Comparison of ENCODE assay signal across 18 mouse cellular contexts in the genomic region with DNA sequence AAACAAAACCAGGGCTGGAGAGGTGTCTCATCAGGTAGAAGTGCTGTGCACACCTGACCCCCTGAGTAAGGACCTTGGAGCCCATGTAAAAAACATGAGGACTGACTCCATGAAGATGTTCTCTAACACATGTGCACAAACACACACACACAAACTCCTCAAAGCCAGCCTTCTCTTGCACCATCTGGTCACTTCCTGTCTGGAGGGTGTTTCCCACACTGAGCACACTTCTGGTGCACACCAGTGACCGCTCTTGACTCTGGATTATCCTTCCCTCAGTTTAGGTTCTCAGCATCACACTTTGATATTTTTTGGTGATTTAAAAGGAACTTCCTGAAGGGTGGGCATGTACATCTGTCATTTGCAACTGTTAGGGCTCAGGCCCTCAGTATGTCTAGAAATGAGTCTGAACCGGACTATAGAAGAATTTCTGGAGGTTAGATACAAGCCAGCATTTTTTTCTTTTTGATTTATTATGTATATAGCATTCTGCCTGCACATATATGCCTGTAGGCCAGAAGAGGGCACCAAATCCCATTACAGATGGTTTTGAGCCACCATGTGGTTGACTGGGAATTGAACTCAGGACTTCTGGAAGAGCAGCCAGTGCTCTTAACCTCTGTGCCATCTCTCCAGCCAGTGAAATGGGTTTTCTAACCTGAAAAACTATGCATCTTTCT. TPM values are rescaled to one million over a fixed set of nuclear protein-coding genes. Genes with fewer than 3 reads are reported as not detected.
A peak's percentile ranks its signal among the peaks of the same experiment; 100 is the strongest.
DNase-seq lines count a peak whose midpoint lies in the region; ATAC-seq and TF ChIP-seq lines count a peak whose summit lies in the region.
"Had no signal": no experiment of that assay in that cellular context is flagged by ENCODE, and none has a peak within 500 bp of the region (broad histone marks: within the 10 kb centered on the region; RNA-seq: fewer than 3 reads in every experiment).

No protein-coding gene starts in this region.

- no peak overlapping the region for H3K9ac ChIP-seq in forebrain, postnatal 0 days
- no peak overlapping the region for H3K9ac ChIP-seq in forebrain, embryonic 15.5 days (replicated peaks)
- no peak overlapping the region for H3K9ac ChIP-seq in lung, embryonic 14.5 days
- H3K9ac ChIP-seq: embryonic facial prominence, embryonic 12.5 days; liver, embryonic 13.5 days; midbrain, embryonic 12.5 days; neural tube, embryonic 13.5 days; stomach, embryonic 15.5 days had no signal

- no peak for TF ChIP-seq POLR2A in lung, adult 2 months (IDR thresholded peaks at IDR 0.05; ENCODE audit: borderline replicate concordance, extremely low read depth, low read depth, low read length)

- H3K27me3 ChIP-seq in forebrain, postnatal 0 days (ENCODE audit: insufficient read depth, low read length) = no peaks in the 10 kb centered on the region
- H3K27me3 ChIP-seq in forebrain, embryonic 15.5 days = no peaks in the 10 kb centered on the region
- H3K27me3 ChIP-seq in lung, embryonic 14.5 days (ENCODE audit: insufficient read depth, low read length) = no peaks in the 10 kb centered on the region
- H3K27me3 ChIP-seq in E14TG2a.4 (ENCODE audit: insufficient read depth, low read length) = no peaks in the 10 kb centered on the region
- H3K27me3 ChIP-seq: embryonic facial prominence, embryonic 12.5 days; liver, embryonic 13.5 days; midbrain, embryonic 12.5 days; neural tube, embryonic 13.5 days; stomach, embryonic 15.5 days had no signal

- no peaks in the 10 kb centered on the region for H3K9me3 ChIP-seq in forebrain, postnatal 0 days (ENCODE audit: low read length)
- no peaks in the 10 kb centered on the region for H3K9me3 ChIP-seq in forebrain, embryonic 15.5 days
- no peaks in the 10 kb centered on the region for H3K9me3 ChIP-seq in lung, embryonic 14.5 days (ENCODE audit: low read depth, low read length)
- H3K9me3 ChIP-seq in E14TG2a.4 (ENCODE audit: low read length) = no peaks in the 10 kb centered on the region
- H3K9me3 ChIP-seq: embryonic facial prominence, embryonic 12.5 days; liver, embryonic 13.5 days; midbrain, embryonic 12.5 days; neural tube, embryonic 13.5 days; stomach, embryonic 15.5 days had no signal

- no peak overlapping the region for H3K27ac ChIP-seq in forebrain, postnatal 0 days (ENCODE audit: low read depth, low read length)
- no peak overlapping the region for H3K27ac ChIP-seq in forebrain, embryonic 15.5 days (replicated peaks)
- H3K27ac ChIP-seq in lung, embryonic 14.5 days (ENCODE audit: low read depth) = no peak overlapping the region
- H3K27ac ChIP-seq: embryonic facial prominence, embryonic 12.5 days; liver, embryonic 13.5 days; midbrain, embryonic 12.5 days; neural tube, embryonic 13.5 days; stomach, embryonic 15.5 days had no signal

- H3K4me3 ChIP-seq in forebrain, postnatal 0 days (ENCODE audit: low read depth, low read length) = no peak overlapping the region
- H3K4me3 ChIP-seq in forebrain, embryonic 15.5 days = no peak overlapping the region
- H3K4me3 ChIP-seq in lung, embryonic 14.5 days (ENCODE audit: low read depth, low read length) = no peak overlapping the region
- no peak overlapping the region for H3K4me3 ChIP-seq in lung, adult 2 months (replicated peaks; ENCODE audit: extremely low read depth, low read depth, low read length)
- H3K4me3 ChIP-seq in E14TG2a.4 (replicated peaks; ENCODE audit: low read length) = no peak overlapping the region
- H3K4me3 ChIP-seq: embryonic facial prominence, embryonic 12.5 days; liver, embryonic 13.5 days; midbrain, embryonic 12.5 days; neural tube, embryonic 13.5 days; stomach, embryonic 15.5 days had no signal

- no peaks in the 10 kb centered on the region for H3K4me1 ChIP-seq in forebrain, postnatal 0 days (ENCODE audit: insufficient read depth)
- H3K4me1 ChIP-seq in forebrain, embryonic 15.5 days = no peaks in the 10 kb centered on the region
- no peaks in the 10 kb centered on the region for H3K4me1 ChIP-seq in lung, embryonic 14.5 days (ENCODE audit: insufficient read depth)
- H3K4me1 ChIP-seq in lung, adult 2 months (ENCODE audit: control insufficient read depth, insufficient read depth, low read length) = no peaks in the 10 kb centered on the region
- peaks cover 25% of the 10 kb centered on the region for H3K4me1 ChIP-seq in E14TG2a.4 (replicated peaks; ENCODE audit: low read depth, low read length)
- H3K4me1 ChIP-seq: embryonic facial prominence, embryonic 12.5 days; liver, embryonic 13.5 days; midbrain, embryonic 12.5 days; neural tube, embryonic 13.5 days; stomach, embryonic 15.5 days had no signal

- H3K4me2 ChIP-seq in forebrain, postnatal 0 days (ENCODE audit: low read depth) = no peak overlapping the region
- no peak overlapping the region for H3K4me2 ChIP-seq in forebrain, embryonic 15.5 days (replicated peaks)
- no peak overlapping the region for H3K4me2 ChIP-seq in lung, embryonic 14.5 days
- H3K4me2 ChIP-seq: embryonic facial prominence, embryonic 12.5 days; liver, embryonic 13.5 days; midbrain, embryonic 12.5 days; neural tube, embryonic 13.5 days; stomach, embryonic 15.5 days had no signal

- peak; percentile 45 for TF ChIP-seq CTCF in forebrain, postnatal 0 days (IDR thresholded peaks at IDR 0.05; ENCODE audit: low read depth)
- TF ChIP-seq CTCF in lung, embryonic 14.5 days (IDR thresholded peaks at IDR 0.05; ENCODE audit: low read depth) = peak; percentile 44; the same call in 1 of the 2 replicates
- no peak for TF ChIP-seq CTCF in lung, adult 2 months (IDR thresholded peaks at IDR 0.05; ENCODE audit: insufficient read depth, low read length)
- peak; percentile 57 for TF ChIP-seq CTCF in E14TG2a.4 (conservative IDR thresholded peaks at IDR 0.05; ENCODE audit: low read length)

- WGBS in forebrain, postnatal 0 days = 70% methylated on average over 2 of the region's 2 CpGs
- WGBS in forebrain, embryonic 15.5 days = 57% methylated on average over 2 of the region's 2 CpGs
- 49% methylated on average over 2 of the region's 2 CpGs for WGBS in lung, embryonic 14.5 days
- 49% methylated on average over 2 of the region's 2 CpGs for WGBS in lung, adult 2 months

- DNase-seq in forebrain, postnatal 0 days = no peak
- peak; percentile 21 for DNase-seq in lung, embryonic 14.5 days
- no peak for DNase-seq in lung, adult 2 months
- no peak for DNase-seq in kidney, postnatal 25 days
- DNase-seq in lung, postnatal 25 days (ENCODE audit: low spot score) = no peak
- DNase-seq: cerebellum, adult 8-10 months; gastrocnemius, postnatal 14 days; heart, postnatal 10 days; liver, embryonic 13.5 days had no signal

- ATAC-seq in forebrain, postnatal 0 days = no peak
- no peak for ATAC-seq in forebrain, embryonic 15.5 days (replicated peaks)
- no peak for ATAC-seq in lung, embryonic 14.5 days (ENCODE audit: insufficient read depth)
- ATAC-seq in megakaryocyte progenitor cell, adult 5-6 weeks (replicated peaks; ENCODE audit: poor library complexity) = 0 out of 2 replicates have a peak, but pooled peaks have one; percentile 42
- ATAC-seq: activated CD4-positive, CD25-positive, alpha-beta regulatory T cell, adult 4 months; inflammation-experienced regulatory T-cells, adult 6 months had no signal

- no peaks in the 10 kb centered on the region for H3K36me3 ChIP-seq in forebrain, postnatal 0 days (ENCODE audit: insufficient read depth)
- H3K36me3 ChIP-seq in forebrain, embryonic 15.5 days = no peaks in the 10 kb centered on the region
- H3K36me3 ChIP-seq in lung, embryonic 14.5 days (ENCODE audit: insufficient read depth) = no peaks in the 10 kb centered on the region
- H3K36me3 ChIP-seq in E14TG2a.4 (ENCODE audit: insufficient read depth, low read length) = no peaks in the 10 kb centered on the region
- H3K36me3 ChIP-seq: embryonic facial prominence, embryonic 12.5 days; liver, embryonic 13.5 days; midbrain, embryonic 12.5 days; neural tube, embryonic 13.5 days; stomach, embryonic 15.5 days had no signal

RNA-seq across cellular contexts. Expression of gene Dhx9, which starts 23.0 kb away (rescaled TPM):
- 95.4 and 109 TPM in 2 replicates for total RNA-seq in forebrain, postnatal 0 days (2014; rRNA removed)
- 25.0 and 32.0 TPM in 2 replicates for polyA plus RNA-seq in forebrain, postnatal 0 days (2015; fragmentation: Nextera tagmentation; extraction: Ambion mirVana)
- polyA plus RNA-seq in forebrain, embryonic 15.5 days (2015; fragmentation: Nextera tagmentation; extraction: Ambion mirVana) = 37.4 and 39.1 TPM in 2 replicates
- polyA plus RNA-seq in lung, embryonic 14.5 days (2014; fragmentation: Nextera tagmentation; extraction: Ambion mirVana) = 30.7 and 30.8 TPM in 2 replicates
- 8.0 and 16.1 TPM in 2 replicates for polyA plus RNA-seq in lung, adult 2 months (2012; rRNA removed)
- 177 and 201 TPM in 2 replicates for total RNA-seq in megakaryocyte progenitor cell, adult 5-6 weeks (2015)
- 114 and 158 TPM in 2 replicates for total RNA-seq in megakaryocyte progenitor cell, adult 5-6 weeks (2017)

RNA-seq across cellular contexts. Expression of gene Npl, which starts 39.4 kb away (rescaled TPM):
- 9.5 TPM in 2 replicates for total RNA-seq in forebrain, postnatal 0 days (2014; rRNA removed)
- 9.3 and 10.2 TPM in 2 replicates for polyA plus RNA-seq in forebrain, postnatal 0 days (2015; fragmentation: Nextera tagmentation; extraction: Ambion mirVana)
- 7.2 and 8.2 TPM in 2 replicates for polyA plus RNA-seq in forebrain, embryonic 15.5 days (2015; fragmentation: Nextera tagmentation; extraction: Ambion mirVana)
- polyA plus RNA-seq in lung, embryonic 14.5 days (2014; fragmentation: Nextera tagmentation; extraction: Ambion mirVana) = 7.6 and 8.1 TPM in 2 replicates
- 1.0 and 1.1 TPM in 2 replicates for polyA plus RNA-seq in lung, adult 2 months (2012; rRNA removed)
- 27.6 and 28.0 TPM in 2 replicates for total RNA-seq in megakaryocyte progenitor cell, adult 5-6 weeks (2015)
- 14.2 and 15.2 TPM in 2 replicates for total RNA-seq in megakaryocyte progenitor cell, adult 5-6 weeks (2017)
- polyA plus RNA-seq: activated CD4-positive, CD25-positive, alpha-beta regulatory T cell, adult 4 months had no signal
